Mouse (Mus musculus): ENCODE measurements around the gene Pepd. TPM values are rescaled to one million over a fixed set of nuclear protein-coding genes. Genes with fewer than 3 reads are reported as not detected.

The Pepd gene
- 67.3 and 69.5 TPM in 2 replicates for polyA plus RNA-seq (2015; fragmentation: Nextera tagmentation; extraction: Ambion mirVana)

DNA sequence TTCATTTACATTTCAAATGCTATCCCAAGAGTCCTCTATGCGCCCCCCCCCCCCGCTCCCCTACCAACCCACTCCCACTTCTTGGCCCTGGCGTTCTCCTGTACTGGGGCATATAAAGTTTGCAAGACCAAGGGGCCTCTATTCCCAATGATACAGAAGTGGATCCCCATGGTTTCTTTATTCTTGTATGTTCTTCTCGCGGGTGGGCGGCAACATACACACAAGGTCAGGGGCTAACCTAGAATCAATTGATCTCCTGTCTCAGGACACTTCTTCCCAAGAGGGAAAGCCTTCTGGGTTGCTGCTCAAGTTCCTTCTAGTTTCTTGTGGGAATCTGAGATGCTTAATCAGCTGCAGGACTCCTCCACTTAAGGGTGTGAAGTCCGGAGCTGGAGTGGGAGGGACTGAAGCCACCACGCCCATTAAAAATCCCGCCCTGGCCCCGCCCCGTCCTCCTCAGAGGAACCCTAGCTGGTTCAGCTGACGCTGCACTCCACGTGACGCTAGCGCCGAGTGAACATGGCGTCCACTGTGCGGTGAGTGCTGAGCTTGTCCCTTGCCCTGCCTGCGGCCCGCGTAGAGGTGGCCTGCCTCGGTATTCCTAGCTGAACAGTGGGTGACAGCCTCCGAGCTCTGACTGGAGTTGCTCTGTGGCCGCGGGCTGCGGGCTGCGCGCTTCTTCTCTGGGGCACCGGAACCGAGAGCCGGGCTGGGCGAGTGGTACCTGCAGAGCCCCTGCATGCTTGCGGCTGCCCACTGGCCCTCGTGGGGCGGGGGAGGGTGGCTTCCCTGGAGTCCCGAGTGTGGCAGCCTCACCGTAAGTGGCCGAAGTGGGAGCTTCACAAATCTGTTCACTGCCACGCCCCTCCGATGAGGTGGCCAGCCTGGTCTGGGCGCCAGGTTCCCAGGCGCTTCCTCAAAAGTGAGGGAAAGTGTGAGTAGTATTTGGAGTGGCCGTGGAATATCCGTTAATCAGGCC lies at the start of gene Pepd:
Pepd (plus strand) TSS at position 461 of the 979 bp plus-strand sequence.
- peak within 1 kb of the TSS; percentile 83 for H3K4me2 ChIP-seq (ENCODE audit: low read depth, low read length)
- H3K9me3 ChIP-seq (ENCODE audit: control insufficient read depth, low read length): no peaks in the 10 kb centered on the region
- H3K4me1 ChIP-seq (replicated peaks; ENCODE audit: control insufficient read depth, insufficient read depth, low read length): peaks cover 10% of the 10 kb centered on the region
- WGBS: 6% methylated on average over 44 of the region's 44 CpGs
- peak; percentile 100 for ATAC-seq (ENCODE audit: low read depth)
- no peaks in the 10 kb centered on the region; the same call in 1 of the 2 replicates for H3K27me3 ChIP-seq (ENCODE audit: control insufficient read depth, insufficient read depth, low read depth, low read length)
- no peaks in the 10 kb centered on the region for H3K36me3 ChIP-seq (ENCODE audit: control insufficient read depth, insufficient read depth, low read length)
- no peak within 1 kb of the TSS for H3K27ac ChIP-seq (ENCODE audit: low read length)
- H3K9ac ChIP-seq (ENCODE audit: low read length): peak within 1 kb of the TSS; percentile 89
- peak within 1 kb of the TSS; percentile 88 for H3K4me3 ChIP-seq (ENCODE audit: low read length)

GRCm38 (mm10) chr7:34867289-34867688 lies 44.9 kb upstream of the Pepd start:
- Histone ChIP-seq H3K36me3 (ENCODE audit: control insufficient read depth, insufficient read depth, low read length) (no peaks in the 10 kb centered on the region), H3K27me3 (ENCODE audit: control insufficient read depth, insufficient read depth, low read depth, low read length) (no peaks in the 10 kb centered on the region), H3K27ac (ENCODE audit: low read length) (no peak overlapping the region), H3K4me2 (ENCODE audit: low read depth, low read length) (no peak overlapping the region), H3K9ac (ENCODE audit: low read length) (no peak overlapping the region), H3K4me3 (ENCODE audit: low read length) (no peak overlapping the region), H3K4me1 (replicated peaks; ENCODE audit: control insufficient read depth, insufficient read depth, low read length) (no peaks in the 10 kb centered on the region), H3K9me3 (ENCODE audit: control insufficient read depth, low read length) (no peaks in the 10 kb centered on the region)
- ATAC-seq (ENCODE audit: low read depth): no peak
- WGBS: 65% methylated on average over 6 of the region's 6 CpGs

- Histone ChIP-seq H3K27me3 (ENCODE audit: control insufficient read depth, insufficient read depth, low read depth, low read length) (no peaks in the 10 kb centered on the region), H3K9ac (ENCODE audit: low read length) (no peak overlapping the region), H3K4me2 (ENCODE audit: low read depth, low read length) (no peak overlapping the region), H3K9me3 (ENCODE audit: control insufficient read depth, low read length) (no peaks in the 10 kb centered on the region), H3K36me3 (ENCODE audit: control insufficient read depth, insufficient read depth, low read length) (no peaks in the 10 kb centered on the region), H3K4me1 (replicated peaks; ENCODE audit: control insufficient read depth, insufficient read depth, low read length) (no peaks in the 10 kb centered on the region), H3K27ac (ENCODE audit: low read length) (no peak overlapping the region), H3K4me3 (ENCODE audit: low read length) (no peak overlapping the region)
- 74% methylated on average over 13 of the region's 13 CpGs for WGBS
- ATAC-seq (ENCODE audit: low read depth): no peak
Measured at GRCm38 (mm10) chr7:34869693-34870092, 42.5 kb upstream of the Pepd start.

DNA sequence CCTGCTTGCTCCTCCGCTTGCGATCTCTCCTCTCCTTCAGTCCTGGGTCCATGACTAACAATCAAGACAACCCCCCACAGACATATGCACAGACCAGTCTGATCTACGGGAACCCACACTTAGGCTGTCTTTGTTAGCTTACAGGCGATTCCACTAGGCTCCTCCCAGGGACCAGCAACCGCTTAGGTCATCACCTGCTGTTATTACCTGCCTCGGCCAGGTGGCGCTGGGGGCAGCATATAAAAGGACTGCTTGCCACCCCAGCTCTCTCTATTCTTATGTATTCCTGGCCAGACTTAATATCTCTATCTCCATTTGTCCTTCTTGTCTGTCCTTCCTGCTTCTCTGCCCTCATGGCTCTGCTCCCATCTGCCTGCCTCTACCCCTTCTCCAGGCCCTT lies 35.4 kb upstream of the Pepd start:
- Histone ChIP-seq H3K9me3 (ENCODE audit: control insufficient read depth, low read length) (no peaks in the 10 kb centered on the region), H3K9ac (ENCODE audit: low read length) (no peak overlapping the region), H3K4me2 (ENCODE audit: low read depth, low read length) (no peak overlapping the region), H3K27me3 (ENCODE audit: control insufficient read depth, insufficient read depth, low read depth, low read length) (no peaks in the 10 kb centered on the region), H3K27ac (ENCODE audit: low read length) (no peak overlapping the region), H3K36me3 (ENCODE audit: control insufficient read depth, insufficient read depth, low read length) (no peaks in the 10 kb centered on the region), H3K4me1 (replicated peaks; ENCODE audit: control insufficient read depth, insufficient read depth, low read length) (no peaks in the 10 kb centered on the region), H3K4me3 (ENCODE audit: low read length) (no peak overlapping the region)
- no peak for ATAC-seq (ENCODE audit: low read depth)
- 45% methylated on average over 7 of the region's 7 CpGs for WGBS

- Histone ChIP-seq H3K4me3 (ENCODE audit: low read length) (no peak overlapping the region), H3K9ac (ENCODE audit: low read length) (no peak overlapping the region), H3K27me3 (ENCODE audit: control insufficient read depth, insufficient read depth, low read depth, low read length) (no peaks in the 10 kb centered on the region), H3K4me2 (ENCODE audit: low read depth, low read length) (no peak overlapping the region), H3K9me3 (ENCODE audit: control insufficient read depth, low read length) (no peaks in the 10 kb centered on the region), H3K27ac (ENCODE audit: low read length) (no peak overlapping the region), H3K4me1 (replicated peaks; ENCODE audit: control insufficient read depth, insufficient read depth, low read length) (no peaks in the 10 kb centered on the region), H3K36me3 (ENCODE audit: control insufficient read depth, insufficient read depth, low read length) (no peaks in the 10 kb centered on the region)
- ATAC-seq (ENCODE audit: low read depth): no peak
- WGBS: 68% methylated on average over 7 of the region's 7 CpGs
Measured at GRCm38 (mm10) chr7:34877820-34878219, 34.4 kb upstream of the Pepd start.

- no peak overlapping the region for H3K9ac ChIP-seq (ENCODE audit: low read length)
- ATAC-seq (ENCODE audit: low read depth): no peak
- no peaks in the 10 kb centered on the region for H3K4me1 ChIP-seq (replicated peaks; ENCODE audit: control insufficient read depth, insufficient read depth, low read length)
- no peak overlapping the region for H3K4me2 ChIP-seq (ENCODE audit: low read depth, low read length)
- no peaks in the 10 kb centered on the region for H3K27me3 ChIP-seq (ENCODE audit: control insufficient read depth, insufficient read depth, low read depth, low read length)
- no peaks in the 10 kb centered on the region for H3K9me3 ChIP-seq (ENCODE audit: control insufficient read depth, low read length)
- WGBS: 67% methylated on average over 6 of the region's 6 CpGs
- H3K27ac ChIP-seq (ENCODE audit: low read length): no peak overlapping the region
- H3K36me3 ChIP-seq (ENCODE audit: control insufficient read depth, insufficient read depth, low read length): no peaks in the 10 kb centered on the region
- H3K4me3 ChIP-seq (ENCODE audit: low read length): no peak overlapping the region
Measured at GRCm38 (mm10) chr7:34888441-34888840, 23.7 kb upstream of the Pepd start.

DNA sequence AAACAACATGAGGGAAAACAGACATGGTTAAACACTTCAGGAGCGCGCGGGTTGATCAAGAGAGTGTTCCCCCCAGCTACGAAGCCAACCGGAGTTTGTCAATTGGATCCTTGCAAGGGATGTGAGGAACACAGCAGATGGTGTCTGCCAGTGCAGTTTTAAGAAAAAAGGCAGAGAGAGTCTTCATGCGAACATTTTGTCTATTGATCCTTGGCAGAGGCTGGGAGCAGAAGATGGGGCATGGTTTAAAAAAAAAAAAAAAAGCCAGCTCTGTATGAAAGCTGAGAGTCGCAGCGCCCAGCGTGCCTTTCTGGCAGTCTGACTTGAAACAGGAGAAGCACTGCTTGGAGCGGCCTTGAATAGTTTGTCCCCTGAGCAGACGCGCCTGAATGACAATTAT lies 23.3 kb upstream of the Pepd start:
- Histone ChIP-seq H3K36me3 (ENCODE audit: control insufficient read depth, insufficient read depth, low read length) (no peaks in the 10 kb centered on the region), H3K4me2 (ENCODE audit: low read depth, low read length) (no peak overlapping the region), H3K4me3 (ENCODE audit: low read length) (no peak overlapping the region), H3K4me1 (replicated peaks; ENCODE audit: control insufficient read depth, insufficient read depth, low read length) (no peaks in the 10 kb centered on the region), H3K9ac (ENCODE audit: low read length) (no peak overlapping the region), H3K27me3 (ENCODE audit: control insufficient read depth, insufficient read depth, low read depth, low read length) (no peaks in the 10 kb centered on the region), H3K27ac (ENCODE audit: low read length) (no peak overlapping the region), H3K9me3 (ENCODE audit: control insufficient read depth, low read length) (no peaks in the 10 kb centered on the region)
- WGBS: 62% methylated on average over 12 of the region's 12 CpGs
- ATAC-seq (ENCODE audit: low read depth): no peak

GRCm38 (mm10) chr7:34892845-34893244 lies 19.3 kb upstream of the Pepd start:
- H3K4me3 ChIP-seq (ENCODE audit: low read length): no peak overlapping the region
- WGBS: 94% methylated on average over 1 of the region's 1 CpGs
- no peaks in the 10 kb centered on the region for H3K9me3 ChIP-seq (ENCODE audit: control insufficient read depth, low read length)
- H3K36me3 ChIP-seq (ENCODE audit: control insufficient read depth, insufficient read depth, low read length): no peaks in the 10 kb centered on the region
- no peak overlapping the region for H3K4me2 ChIP-seq (ENCODE audit: low read depth, low read length)
- peaks cover 2% of the 10 kb centered on the region; the same call in 1 of the 2 replicates for H3K4me1 ChIP-seq (replicated peaks; ENCODE audit: control insufficient read depth, insufficient read depth, low read length)
- H3K9ac ChIP-seq (ENCODE audit: low read length): no peak overlapping the region
- ATAC-seq (ENCODE audit: low read depth): no peak
- no peak overlapping the region for H3K27ac ChIP-seq (ENCODE audit: low read length)
- H3K27me3 ChIP-seq (ENCODE audit: control insufficient read depth, insufficient read depth, low read depth, low read length): no peaks in the 10 kb centered on the region

- Histone ChIP-seq H3K36me3 (ENCODE audit: control insufficient read depth, insufficient read depth, low read length) (no peaks in the 10 kb centered on the region), H3K4me1 (replicated peaks; ENCODE audit: control insufficient read depth, insufficient read depth, low read length) (peaks cover 2% of the 10 kb centered on the region; the same call in 1 of the 2 replicates), H3K4me3 (ENCODE audit: low read length) (no peak overlapping the region), H3K9me3 (ENCODE audit: control insufficient read depth, low read length) (no peaks in the 10 kb centered on the region), H3K4me2 (ENCODE audit: low read depth, low read length) (no peak overlapping the region), H3K9ac (ENCODE audit: low read length) (no peak overlapping the region), H3K27me3 (ENCODE audit: control insufficient read depth, insufficient read depth, low read depth, low read length) (no peaks in the 10 kb centered on the region), H3K27ac (ENCODE audit: low read length) (no peak overlapping the region)
- 70% methylated on average over 4 of the region's 4 CpGs for WGBS
- no peak for ATAC-seq (ENCODE audit: low read depth)
Measured at GRCm38 (mm10) chr7:34896461-34896860, 15.7 kb upstream of the Pepd start.
